ENCODE assay signal across 8 mouse cellular contexts in the genomic region with DNA sequence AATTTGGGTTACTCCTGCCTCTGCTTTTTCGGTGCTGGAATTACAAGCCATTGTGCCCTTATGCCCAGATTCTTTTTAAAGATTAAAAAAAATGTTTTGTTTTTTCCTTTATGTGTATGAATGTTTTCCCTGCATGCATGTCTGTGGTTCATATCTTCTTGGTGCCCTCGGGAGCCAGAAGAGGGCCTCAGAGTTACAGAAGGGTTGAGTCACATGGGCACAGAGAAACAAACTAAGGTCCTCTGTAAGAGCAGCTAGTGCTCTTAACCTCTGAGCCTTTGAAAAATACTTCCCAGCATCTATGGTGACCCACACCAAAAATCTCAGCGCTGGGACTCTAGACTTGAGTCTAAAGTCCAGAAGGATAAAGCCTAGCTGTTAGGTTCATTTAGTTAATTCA. TPM values are rescaled to one million over a fixed set of nuclear protein-coding genes. Genes with fewer than 3 reads are reported as not detected.
DNase-seq lines count a peak whose midpoint lies in the region; ATAC-seq lines count a peak whose summit lies in the region.

No protein-coding gene starts in this region.

- peak; percentile 28 for DNase-seq in right cerebral cortex, adult 18-20 months
- DNase-seq in right cerebral cortex, postnatal 25 days = no peak
- DNase-seq in intestine, embryonic 14.5 days (ENCODE audit: low spot score) = no peak
- DNase-seq in natural killer cell, adult 2 months (ENCODE audit: low spot score in 2 of 2) = peak; percentile 33 to 51
- no peak for DNase-seq in urinary bladder, postnatal 25 days (ENCODE audit: low spot score)

- peak overlapping the region; percentile 71 for H3K9ac ChIP-seq in forebrain, embryonic 12.5 days
- peak overlapping the region; percentile 49 for H3K9ac ChIP-seq in intestine, embryonic 14.5 days (ENCODE audit: low read length)
- peak overlapping the region; percentile 69 for H3K9ac ChIP-seq in liver, embryonic 15.5 days

- H3K36me3 ChIP-seq in forebrain, embryonic 12.5 days (replicated peaks) = peaks cover 26% of the 10 kb centered on the region
- H3K36me3 ChIP-seq in intestine, embryonic 14.5 days (ENCODE audit: control insufficient read depth, insufficient read depth, low read length) = peaks cover 17% of the 10 kb centered on the region
- H3K36me3 ChIP-seq in liver, embryonic 15.5 days (replicated peaks) = peaks cover 15% of the 10 kb centered on the region; the same call in 1 of the 2 replicates

- peak overlapping the region; percentile 65 for H3K4me2 ChIP-seq in forebrain, embryonic 12.5 days
- peak overlapping the region; percentile 74 for H3K4me2 ChIP-seq in intestine, embryonic 14.5 days (ENCODE audit: low read length)
- peak overlapping the region; percentile 77 for H3K4me2 ChIP-seq in liver, embryonic 15.5 days

- H3K27ac ChIP-seq in brown adipose tissue, adult 24 weeks (replicated peaks; ENCODE audit: low read depth, low read length) = peak overlapping the region; percentile 12; the same call in 1 of the 2 replicates
- peak overlapping the region; percentile 84 for H3K27ac ChIP-seq in forebrain, embryonic 12.5 days
- H3K27ac ChIP-seq in intestine, embryonic 14.5 days (ENCODE audit: low read depth) = peak overlapping the region; percentile 66
- peak overlapping the region; percentile 77 for H3K27ac ChIP-seq in liver, embryonic 15.5 days (replicated peaks)

- ATAC-seq in forebrain, embryonic 12.5 days (ENCODE audit: low FRiP score) = peak; percentile 33; the same call in 1 of the 2 replicates
- ATAC-seq in intestine, embryonic 14.5 days (replicated peaks; ENCODE audit: low FRiP score, low TSS enrichment, low read depth) = peak; percentile 34; the same call in 1 of the 2 replicates
- ATAC-seq in liver, embryonic 15.5 days (ENCODE audit: insufficient read depth) = peak; percentile 77

- no peaks in the 10 kb centered on the region for H3K27me3 ChIP-seq in forebrain, embryonic 12.5 days
- no peaks in the 10 kb centered on the region for H3K27me3 ChIP-seq in intestine, embryonic 14.5 days (replicated peaks; ENCODE audit: control insufficient read depth, insufficient read depth, low read length)
- no peaks in the 10 kb centered on the region for H3K27me3 ChIP-seq in liver, embryonic 15.5 days

- H3K4me1 ChIP-seq in brown adipose tissue, adult 24 weeks (ENCODE audit: control insufficient read depth, insufficient read depth, insufficient read length, low read length) = no peaks in the 10 kb centered on the region
- H3K4me1 ChIP-seq in forebrain, embryonic 12.5 days = peaks cover 16% of the 10 kb centered on the region
- H3K4me1 ChIP-seq in intestine, embryonic 14.5 days (replicated peaks; ENCODE audit: control insufficient read depth, insufficient read depth, low read length) = no peaks in the 10 kb centered on the region
- H3K4me1 ChIP-seq in liver, embryonic 15.5 days (replicated peaks) = peaks cover 22% of the 10 kb centered on the region

- peak overlapping the region; percentile 88 for H3K4me3 ChIP-seq in brown adipose tissue, adult 24 weeks (ENCODE audit: insufficient read depth, low read depth, low read length)
- peak overlapping the region; percentile 59 for H3K4me3 ChIP-seq in forebrain, embryonic 12.5 days (replicated peaks)
- H3K4me3 ChIP-seq in intestine, embryonic 14.5 days (ENCODE audit: low read depth, low read length) = peak overlapping the region; percentile 57
- H3K4me3 ChIP-seq in liver, embryonic 15.5 days (replicated peaks) = peak overlapping the region; percentile 74

- whole genome bisulfite sequencing in forebrain, embryonic 12.5 days = 21% methylated on average over 3 of the region's 3 CpGs
- WGBS in intestine, embryonic 14.5 days = 20% methylated on average over 3 of the region's 3 CpGs
- WGBS in liver, embryonic 15.5 days (ENCODE audit: insufficient replicate concordance) = 10% methylated on average over 3 of the region's 3 CpGs

- peaks cover 6% of the 10 kb centered on the region; the same call in 1 of the 2 replicates for H3K9me3 ChIP-seq in forebrain, embryonic 12.5 days
- H3K9me3 ChIP-seq in intestine, embryonic 14.5 days (ENCODE audit: control insufficient read depth, low read length) = peaks cover 8% of the 10 kb centered on the region
- 0 out of 2 replicates have a peak, but pooled peaks cover 3% of the 10 kb centered on the region for H3K9me3 ChIP-seq in liver, embryonic 15.5 days (replicated peaks)

RNA-seq across cellular contexts. Expression of gene Exo5, which starts 0.6 kb away (rescaled TPM):
- 1.9 and 4.1 TPM in 2 replicates for polyA plus RNA-seq in brown adipose tissue, adult 24 weeks (2012; ENCODE audit: insufficient read depth, insufficient read length, missing spikeins)
- 36.3 and 38.3 TPM in 2 replicates for polyA plus RNA-seq in forebrain, embryonic 12.5 days (2016; fragmentation: Nextera tagmentation; extraction: Ambion mirVana)
- 22.4 and 24.3 TPM in 2 replicates for polyA plus RNA-seq in intestine, embryonic 14.5 days (2014; fragmentation: Nextera tagmentation; extraction: Ambion mirVana)
- 6.2 and 7.0 TPM in 2 replicates for polyA plus RNA-seq in liver, embryonic 15.5 days (2015; fragmentation: Nextera tagmentation; extraction: Ambion mirVana)

RNA-seq across cellular contexts. Expression of gene Zfp69, which starts 26.1 kb away (rescaled TPM):
- polyA plus RNA-seq in brown adipose tissue, adult 24 weeks (2012; ENCODE audit: insufficient read depth, insufficient read length, missing spikeins) = 0.79 TPM in 1 of 2 replicates, not detected in the other
- 9.5 and 9.6 TPM in 2 replicates for polyA plus RNA-seq in forebrain, embryonic 12.5 days (2016; fragmentation: Nextera tagmentation; extraction: Ambion mirVana)
- polyA plus RNA-seq in intestine, embryonic 14.5 days (2014; fragmentation: Nextera tagmentation; extraction: Ambion mirVana) = 6.4 and 6.5 TPM in 2 replicates
- polyA plus RNA-seq in liver, embryonic 15.5 days (2015; fragmentation: Nextera tagmentation; extraction: Ambion mirVana) = 1.6 and 1.7 TPM in 2 replicates

Comparison
In these comparisons a context has a peak if more than half of its experiments do, and no peak if none do; other contexts are left out.
1. DNase-seq: peak in right cerebral cortex, adult 18-20 months (single experiment) and natural killer cell, adult 2 months (2 of 2); none in right cerebral cortex, postnatal 25 days (single experiment), intestine, embryonic 14.5 days (single experiment) and urinary bladder, postnatal 25 days (single experiment).
2. H3K27ac ChIP-seq: peak in every context shown above with its lines; median percentile 84 in forebrain, embryonic 12.5 days; 77 in liver, embryonic 15.5 days; 66 in intestine, embryonic 14.5 days; 12 in brown adipose tissue, adult 24 weeks.
3. Peak in every context shown above with its lines, with median percentiles within 50 percentile points of each other: H3K4me3 ChIP-seq, ATAC-seq, H3K4me2 ChIP-seq and H3K9ac ChIP-seq.